Comparison of ENCODE assay signal across 13 mouse cellular contexts in the genomic region with DNA sequence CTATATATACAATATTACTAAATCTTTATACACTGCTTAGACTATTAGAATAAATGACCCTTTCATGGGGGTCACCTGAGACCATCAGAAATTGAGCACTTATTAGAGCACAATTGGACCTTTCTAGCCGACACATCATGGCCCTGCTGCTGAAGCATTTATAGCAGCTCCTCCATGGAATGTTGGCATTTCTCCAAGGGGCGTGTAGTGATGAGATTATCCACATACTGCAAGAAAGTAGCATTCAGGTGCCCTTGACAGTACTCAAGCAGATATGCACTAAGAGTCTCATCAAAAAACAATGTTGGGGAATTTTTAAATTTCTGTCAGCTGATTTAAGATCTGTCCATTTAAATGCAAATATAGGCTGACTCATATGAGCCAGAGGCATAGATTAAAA.
DNase-seq lines count a peak whose midpoint lies in the region; ATAC-seq lines count a peak whose summit lies in the region.
"Had no signal": no experiment of that assay in that cellular context is flagged by ENCODE, and none has a peak within 500 bp of the region (broad histone marks: within the 10 kb centered on the region; RNA-seq: fewer than 3 reads in every experiment).

No protein-coding gene starts in this region.

- no peak overlapping the region for H3K27ac ChIP-seq in kidney, embryonic 16.5 days (ENCODE audit: low read length)
- H3K27ac ChIP-seq in hindbrain, embryonic 14.5 days: no peak overlapping the region
- H3K27ac ChIP-seq: liver, embryonic 14.5 days; midbrain, embryonic 13.5 days had no signal

- H3K4me3 ChIP-seq in kidney, embryonic 16.5 days (ENCODE audit: low read length): no peak overlapping the region
- no peak overlapping the region for H3K4me3 ChIP-seq in hindbrain, embryonic 14.5 days (replicated peaks; ENCODE audit: low read length)
- H3K4me3 ChIP-seq: midbrain, embryonic 13.5 days had no signal

- no peak overlapping the region for H3K9ac ChIP-seq in kidney, embryonic 16.5 days (replicated peaks; ENCODE audit: low read length)
- H3K9ac ChIP-seq in hindbrain, embryonic 14.5 days: no peak overlapping the region
- H3K9ac ChIP-seq: liver, embryonic 14.5 days; midbrain, embryonic 13.5 days had no signal

- 43% methylated on average over 2 of the region's 2 CpGs for WGBS in kidney, embryonic 16.5 days
- WGBS in hindbrain, embryonic 14.5 days: 63% methylated on average over 2 of the region's 2 CpGs

- DNase-seq in cerebellum, postnatal 10 days: peak; percentile 47 to 52
- no peak for DNase-seq in cerebellum, adult 9-11 months
- DNase-seq in kidney, adult 9 months: peak; percentile 34
- peak; percentile 9 for DNase-seq in MEL-GATA-1-ER (ENCODE audit: extremely low read depth, low read depth)
- peak; percentile 41 to 44 for DNase-seq in kidney, postnatal 25 days
- no peak for DNase-seq in hindbrain, embryonic 14.5 days (ENCODE audit: low spot score)
- DNase-seq: gastrocnemius, postnatal 14 days; spleen, adult 18-20 months; thymus, postnatal 14 days had no signal

- H3K9me3 ChIP-seq in kidney, embryonic 16.5 days (ENCODE audit: low read length): no peaks in the 10 kb centered on the region
- H3K9me3 ChIP-seq in hindbrain, embryonic 14.5 days (ENCODE audit: control insufficient read depth, low read length): no peaks in the 10 kb centered on the region
- H3K9me3 ChIP-seq: midbrain, embryonic 13.5 days had no signal

- no peaks in the 10 kb centered on the region for H3K27me3 ChIP-seq in kidney, embryonic 16.5 days (ENCODE audit: insufficient read depth, low read length)
- H3K27me3 ChIP-seq in hindbrain, embryonic 14.5 days (ENCODE audit: control insufficient read depth, insufficient read depth, low read length): no peaks in the 10 kb centered on the region
- H3K27me3 ChIP-seq: midbrain, embryonic 13.5 days had no signal

- no peak overlapping the region for H3K4me2 ChIP-seq in kidney, embryonic 16.5 days (replicated peaks; ENCODE audit: low read depth, low read length)
- no peak overlapping the region for H3K4me2 ChIP-seq in hindbrain, embryonic 14.5 days (replicated peaks)
- H3K4me2 ChIP-seq: midbrain, embryonic 13.5 days had no signal

- H3K4me1 ChIP-seq in kidney, embryonic 16.5 days (ENCODE audit: insufficient read depth, low read length): no peaks in the 10 kb centered on the region
- H3K4me1 ChIP-seq in hindbrain, embryonic 14.5 days (replicated peaks; ENCODE audit: control insufficient read depth, insufficient read depth, low read length): no peaks in the 10 kb centered on the region
- H3K4me1 ChIP-seq: midbrain, embryonic 13.5 days had no signal

- H3K36me3 ChIP-seq in kidney, embryonic 16.5 days (ENCODE audit: insufficient read depth, low read length): no peaks in the 10 kb centered on the region
- H3K36me3 ChIP-seq in hindbrain, embryonic 14.5 days (replicated peaks; ENCODE audit: control insufficient read depth, insufficient read depth): no peaks in the 10 kb centered on the region
- H3K36me3 ChIP-seq: midbrain, embryonic 13.5 days had no signal

- ATAC-seq in kidney, embryonic 16.5 days (ENCODE audit: low FRiP score, low TSS enrichment): no peak
- no peak for ATAC-seq in megakaryocyte, adult 5-6 weeks (ENCODE audit: poor library complexity, severe bottlenecking)
- no peak for ATAC-seq in hindbrain, embryonic 14.5 days (ENCODE audit: low FRiP score)
- ATAC-seq: midbrain, embryonic 13.5 days had no signal

Comparison
In these comparisons a context has a peak if more than half of its experiments do, and no peak if none do; other contexts are left out.
1. DNase-seq: peak in cerebellum, postnatal 10 days (2 of 2), kidney, adult 9 months (single experiment), MEL-GATA-1-ER (single experiment) and kidney, postnatal 25 days (2 of 2); none in cerebellum, adult 9-11 months (single experiment) and hindbrain, embryonic 14.5 days (single experiment).